Mouse (Mus musculus): ENCODE results near the gene Mrpl2. TPM values are rescaled to one million over a fixed set of nuclear protein-coding genes. Genes with fewer than 3 reads are reported as not detected.

Mrpl2 gene
- total RNA-seq, 2 experiments from 2014 or later, result 34.3 to 43.6 TPM

DNA sequence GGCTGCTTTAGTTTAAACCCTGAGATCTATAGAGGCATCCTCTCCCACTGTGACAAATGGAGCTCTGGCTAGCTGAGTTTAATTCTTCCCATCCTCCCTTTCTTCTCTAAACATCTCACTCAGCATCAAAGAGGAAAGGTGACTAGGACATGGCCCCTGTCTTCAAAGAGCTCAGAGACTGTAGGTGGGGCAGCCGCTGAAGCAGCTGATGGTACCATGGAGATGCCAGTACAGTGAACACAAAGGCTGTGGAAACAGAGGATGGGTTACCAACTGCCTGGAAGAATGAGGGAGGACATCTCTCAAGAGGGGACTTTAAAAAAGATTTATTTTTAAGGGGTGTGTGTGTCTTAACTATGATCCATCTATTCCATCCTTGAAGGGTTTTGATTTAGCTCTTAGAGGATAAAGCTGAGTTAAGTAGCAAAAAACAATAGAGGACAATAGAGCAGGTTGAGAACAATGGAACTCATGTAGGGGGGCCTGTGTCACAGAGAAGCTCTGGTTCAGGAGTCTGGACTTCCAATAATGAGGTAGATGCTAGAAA lies 48.6 kb downstream of the Mrpl2 start:
- DNase-seq, result no peak
- intact Hi-C loops (cut with DNase I), result no loop called here

DNA sequence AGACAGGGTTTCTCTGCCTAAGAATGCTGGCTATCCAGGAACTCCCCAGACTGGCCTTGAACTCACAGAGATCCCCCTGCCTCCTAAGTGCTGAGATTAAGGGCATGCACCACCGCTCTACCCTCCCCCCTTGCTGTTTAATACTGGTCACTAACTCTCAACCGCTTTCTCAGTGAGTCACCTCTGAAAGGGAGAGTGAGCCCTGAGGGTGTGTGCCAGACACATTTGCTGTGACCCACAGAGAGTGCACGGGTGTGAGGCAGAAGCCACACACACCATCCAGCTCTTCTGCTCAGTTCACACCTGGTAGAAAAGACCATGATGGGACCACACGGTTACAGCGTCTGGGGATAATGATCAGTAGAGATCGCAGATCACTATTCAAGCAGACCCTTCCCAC lies 52.5 kb downstream of the Mrpl2 start:
- intact Hi-C loops (cut with DNase I), result no loop called here
- no peak for DNase-seq

DNA sequence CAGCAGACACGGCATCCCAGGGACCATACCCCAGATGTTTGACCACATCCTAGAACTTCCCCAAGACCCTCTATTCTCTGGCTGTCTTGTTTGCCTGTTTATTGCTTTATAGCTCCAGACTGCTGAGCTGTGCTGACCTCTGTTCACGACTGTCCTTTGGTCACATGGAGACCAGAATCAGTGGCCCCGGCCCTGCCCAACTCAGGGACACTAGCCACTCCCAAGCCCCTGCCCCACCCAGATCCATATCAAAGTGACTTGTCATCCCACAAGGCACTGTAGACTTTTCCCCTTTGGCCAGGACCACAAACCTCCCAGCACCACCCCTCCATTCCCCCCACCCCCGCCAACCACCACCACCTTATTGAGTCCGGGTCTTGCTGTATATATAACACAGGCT lies 53.2 kb downstream of the Mrpl2 start:
- DNase-seq, result no peak
- intact Hi-C loops (cut with DNase I), result no loop called here

Other genes with a start within 250 kb of the Mrpl2 start
- 1 to 10 TPM; 2.6 to 4.7 TPM for gene Crip3, start 217.3 kb upstream of the Mrpl2 start, total RNA-seq (2021)
- gene Slc22a7, start 207.8 kb upstream of the Mrpl2 start, total RNA-seq (2021), result under 1 TPM; 0.28 to 0.62 TPM
- gene Ttbk1, start 158.6 kb upstream of the Mrpl2 start, total RNA-seq (2021), result 10 to 100 TPM; 86.7 to 88.6 TPM
- 1 to 10 TPM; 6.0 to 7.1 TPM for gene Dnph1, start 149.5 kb upstream of the Mrpl2 start, total RNA-seq (2021)
- 10 to 100 TPM; 48.0 to 49.9 TPM for gene Cul9, start 99.8 kb upstream of the Mrpl2 start, total RNA-seq (2021)
- 10 to 100 TPM; 55.2 to 58.1 TPM for gene Srf, start 90.1 kb upstream of the Mrpl2 start, total RNA-seq (2021)
- gene Ptk7, start 16.7 kb upstream of the Mrpl2 start, total RNA-seq (2021), result 10 to 100 TPM; 29.8 to 30.6 TPM
- 10 to 100 TPM; 18.9 to 20.4 TPM for gene Klc4, start 207 bp upstream of the Mrpl2 start, total RNA-seq (2021)
- 10 to 100 TPM; 64.7 to 71.0 TPM for gene Cul7, start 4.1 kb downstream of the Mrpl2 start, total RNA-seq (2021)
- 10 to 100 TPM; 19.0 to 22.7 TPM for gene Rrp36, start 28.1 kb downstream of the Mrpl2 start, total RNA-seq (2021)
- 100 to 1,000 TPM; 135 to 147 TPM for gene Mea1, start 32.6 kb downstream of the Mrpl2 start, total RNA-seq (2021)
- gene Klhdc3, start 34.7 kb downstream of the Mrpl2 start, total RNA-seq (2021), result 100 to 1,000 TPM; 151 to 155 TPM
- gene Ppp2r5d, start 58.9 kb downstream of the Mrpl2 start, total RNA-seq (2021), result 100 to 1,000 TPM in 1 of 2 experiments, 10 to 100 TPM in 1; 99.6 to 100 TPM
- 10 to 100 TPM; 30.9 to 32.0 TPM for gene Pex6, start 65.2 kb downstream of the Mrpl2 start, total RNA-seq (2021)
- under 1 TPM; 0.88 to 0.89 TPM for gene Gnmt, start 82.9 kb downstream of the Mrpl2 start, total RNA-seq (2021)
- 10 to 100 TPM; 50.8 to 53.2 TPM for gene Cnpy3, start 106.0 kb downstream of the Mrpl2 start, total RNA-seq (2021)
- gene Ptcra, start 117.5 kb downstream of the Mrpl2 start, total RNA-seq (2021), result not detected
- gene 2310039H08Rik, start 126.4 kb downstream of the Mrpl2 start, total RNA-seq (2021), result 10 to 100 TPM; 18.7 to 21.1 TPM
- 10 to 100 TPM; 47.3 to 58.3 TPM for gene Rpl7l1, start 136.4 kb downstream of the Mrpl2 start, total RNA-seq (2021)
- gene Bicral, start 212.3 kb downstream of the Mrpl2 start, total RNA-seq (2021), result 10 to 100 TPM; 42.2 to 45.3 TPM
- gene Tbcc, start 244.5 kb downstream of the Mrpl2 start, total RNA-seq (2021), result 10 to 100 TPM; 23.4 to 28.5 TPM

All from left cerebral cortex, postnatal 4 days (tissue).